Mouse (Mus musculus) lung, postnatal 0 days (tissue): Measurements from ENCODE around the gene Susd2.

ENCODE experiments used
- CTCF ChIP-seq: IDR thresholded peaks from 2 replicates; pipeline ENCODE4 v1.5.1; 2016; ENCODE audit warnings: antibody characterized with exemption, mild to moderate bottlenecking
- EP300 ChIP-seq: IDR thresholded peaks from 2 replicates; pipeline ENCODE4 v1.6.1; 2016; ENCODE audit warnings: antibody characterized with exemption, mild to moderate bottlenecking, control low read depth

DNA sequence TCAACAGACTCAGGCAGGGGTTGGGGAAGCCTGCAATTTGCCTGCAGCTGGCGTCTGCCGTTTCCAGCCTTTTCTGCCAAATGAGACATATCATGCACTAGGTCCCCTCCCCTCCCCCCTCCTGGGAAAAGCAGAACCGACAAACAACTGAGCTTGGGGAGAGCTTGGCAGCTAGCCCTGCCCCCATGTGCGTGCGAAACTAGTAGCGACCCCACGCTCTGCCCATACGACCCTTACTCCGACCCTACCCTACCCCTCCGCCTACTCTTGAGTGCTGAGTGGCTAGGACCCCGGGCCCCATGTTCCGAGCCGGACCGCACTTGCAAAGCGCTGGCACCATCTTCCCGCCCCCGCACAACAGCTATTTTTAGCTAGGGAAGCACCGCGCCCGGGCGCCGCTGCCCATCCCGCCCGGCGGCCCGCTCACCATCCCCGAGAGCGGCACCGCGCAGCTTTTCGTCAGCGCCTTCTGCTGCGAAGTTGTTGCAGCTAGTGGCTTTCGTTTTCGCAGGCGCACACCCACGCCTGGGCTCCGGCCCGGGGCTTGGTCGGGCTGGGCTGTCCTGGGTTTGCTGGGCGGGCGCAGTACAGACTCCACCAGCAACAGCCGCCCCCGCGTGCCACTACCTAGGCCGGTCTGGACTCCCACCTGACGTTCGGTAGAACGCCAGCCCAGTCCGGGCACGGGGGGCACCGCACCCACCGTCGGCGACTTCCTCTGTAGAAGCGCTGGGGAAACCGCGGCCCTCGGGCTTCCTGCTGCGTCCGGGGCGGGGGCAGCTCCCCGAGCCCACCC, 23.5 kb upstream of the Susd2 start:
- TF ChIP-seq CTCF (no peak), EP300 (no peak)
